Mouse (Mus musculus) testis, adult 2 months (tissue): ENCODE measurements around the gene Unc5a. TPM values are rescaled to one million over a fixed set of nuclear protein-coding genes. Genes with fewer than 3 reads are reported as not detected.

Experiments
- H3K27ac ChIP-seq: fragments of 200-500 bp; 2 replicates; pipeline ENCODE4 v1.5.1; 2012; ENCODE audit warnings: low read depth, low read length; ENCODE audit not compliant: control insufficient read depth, insufficient read depth
- H3K27me3 ChIP-seq: fragments of 200-500 bp; 2 replicates; pipeline ENCODE4 v1.6.1; 2012; ENCODE audit warnings: mild to moderate bottlenecking, low read length, moderate library complexity; ENCODE audit not compliant: control insufficient read depth, insufficient read depth
- H3K36me3 ChIP-seq: fragments of 200-500 bp; 2 replicates; pipeline ENCODE4 v1.6.1; 2012; ENCODE audit warnings: mild to moderate bottlenecking, low read length; ENCODE audit not compliant: control insufficient read depth, insufficient read depth
- H3K4me1 ChIP-seq: fragments of 200-500 bp; 2 replicates; pipeline ENCODE4 v1.6.1; 2012; ENCODE audit warnings: low read length; ENCODE audit not compliant: control insufficient read depth, insufficient read depth
- H3K4me3 ChIP-seq: fragments of 200-500 bp; 2 replicates; pipeline ENCODE4 v1.5.1; 2012; ENCODE audit warnings: low read depth, mild to moderate bottlenecking, low read length, moderate library complexity, mixed read lengths; ENCODE audit not compliant: control insufficient read depth
- CTCF ChIP-seq: fragments of 200-500 bp; IDR thresholded peaks from 2 replicates; pipeline ENCODE4 v1.5.1; 2012; ENCODE audit warnings: low read depth, mild to moderate bottlenecking, inconsistent platforms, low read length, moderate library complexity; ENCODE audit not compliant: control insufficient read depth, insufficient read depth, insufficient replicate concordance
- POLR2A ChIP-seq: fragments of 200-500 bp; IDR thresholded peaks from 2 replicates; pipeline ENCODE4 v1.6.1; 2012; ENCODE audit warnings: low read depth, mild to moderate bottlenecking, inconsistent platforms, low read length, moderate library complexity; ENCODE audit not compliant: control insufficient read depth
- polyA plus RNA-seq: library from polyadenylated mRNA; depleted of rRNA; stranded (reverse); fragments of >200 nt; gene quantifications from 2 replicates; pipeline ENCODE4 v1.2.3, GENCODE M21; 2012

Unc5a gene
- polyA plus RNA-seq, 1 experiment, result 1.0 TPM

GRCm38 (mm10) chr13:54968636-54969035 lies 19.4 kb downstream of the Unc5a start:
- no peaks in the 10 kb centered on the region for H3K36me3 ChIP-seq
- H3K27ac ChIP-seq, result no peak overlapping the region
- TF ChIP-seq CTCF, result no peak
- no peak for TF ChIP-seq POLR2A
- H3K4me1 ChIP-seq, result no peaks in the 10 kb centered on the region
- no peak overlapping the region for H3K4me3 ChIP-seq
- no peaks in the 10 kb centered on the region for H3K27me3 ChIP-seq

- H3K4me1 ChIP-seq, result no peaks in the 10 kb centered on the region
- no peaks in the 10 kb centered on the region for H3K36me3 ChIP-seq
- no peak overlapping the region for H3K27ac ChIP-seq
- no peaks in the 10 kb centered on the region for H3K27me3 ChIP-seq
- no peak overlapping the region for H3K4me3 ChIP-seq
- TF ChIP-seq CTCF (no peak), POLR2A (no peak)
Observed at GRCm38 (mm10) chr13:54969513-54969912, 20.3 kb downstream of the Unc5a start.

- no peak overlapping the region for H3K27ac ChIP-seq
- TF ChIP-seq CTCF (no peak), POLR2A (no peak)
- H3K36me3 ChIP-seq, result no peaks in the 10 kb centered on the region
- no peak overlapping the region for H3K4me3 ChIP-seq
- no peaks in the 10 kb centered on the region for H3K27me3 ChIP-seq
- H3K4me1 ChIP-seq, result no peaks in the 10 kb centered on the region
Observed at GRCm38 (mm10) chr13:54970521-54971247, 21.5 kb downstream of the Unc5a start.

- Histone ChIP-seq H3K4me3 (no peak overlapping the region), H3K27ac (no peak overlapping the region), H3K27me3 (no peaks in the 10 kb centered on the region), H3K4me1 (no peaks in the 10 kb centered on the region), H3K36me3 (no peaks in the 10 kb centered on the region)
- TF ChIP-seq CTCF (no peak), POLR2A (no peak)
Observed at GRCm38 (mm10) chr13:54975546-54975945, 26.3 kb downstream of the Unc5a start.

GRCm38 (mm10) chr13:54978804-54979203 lies 29.6 kb downstream of the Unc5a start:
- Histone ChIP-seq H3K4me1 (peaks cover 4% of the 10 kb centered on the region; the same call in 1 of the 2 replicates), H3K4me3 (no peak overlapping the region), H3K36me3 (no peaks in the 10 kb centered on the region), H3K27me3 (no peaks in the 10 kb centered on the region), H3K27ac (no peak overlapping the region)
- TF ChIP-seq POLR2A, result no peak
- TF ChIP-seq CTCF, result no peak

GRCm38 (mm10) chr13:54980957-54981356 lies 31.7 kb downstream of the Unc5a start:
- Histone ChIP-seq H3K27ac (no peak overlapping the region), H3K36me3 (no peaks in the 10 kb centered on the region), H3K27me3 (no peaks in the 10 kb centered on the region), H3K4me1 (peaks cover 4% of the 10 kb centered on the region; the same call in 1 of the 2 replicates), H3K4me3 (no peak overlapping the region)
- no peak for TF ChIP-seq CTCF

- no peak for TF ChIP-seq CTCF
- no peak for TF ChIP-seq POLR2A
- Histone ChIP-seq H3K4me1 (peaks cover 4% of the 10 kb centered on the region; the same call in 1 of the 2 replicates), H3K27me3 (no peaks in the 10 kb centered on the region), H3K27ac (no peak overlapping the region), H3K36me3 (no peaks in the 10 kb centered on the region), H3K4me3 (no peak overlapping the region)
Observed at GRCm38 (mm10) chr13:54983001-54983400, 33.8 kb downstream of the Unc5a start.

- TF ChIP-seq POLR2A (no peak), CTCF (peak; percentile 26; the same call in 1 of the 2 replicates)
- no peaks in the 10 kb centered on the region for H3K27me3 ChIP-seq
- no peak overlapping the region for H3K27ac ChIP-seq
- H3K36me3 ChIP-seq, result no peaks in the 10 kb centered on the region
- no peak overlapping the region for H3K4me3 ChIP-seq
- H3K4me1 ChIP-seq, result peaks cover 4% of the 10 kb centered on the region; the same call in 1 of the 2 replicates
Observed at GRCm38 (mm10) chr13:54983614-54984013, 34.4 kb downstream of the Unc5a start.
